Mouse (Mus musculus) embryonic fibroblast, embryonic 13.5 days (primary cell): ENCODE data around the gene Lrsam1. TPM values are rescaled to one million over a fixed set of nuclear protein-coding genes. Genes with fewer than 3 reads are reported as not detected.
A peak's percentile ranks its signal among the peaks of the same experiment; 100 is the strongest.

Experiments
- H3K27ac ChIP-seq: 2 replicates; pipeline ENCODE4 v1.5.1; 2012; ENCODE audit warnings: low read length, control low read depth, inconsistent platforms; ENCODE audit not compliant: insufficient read depth
- H3K4me1 ChIP-seq: 2 replicates; pipeline ENCODE4 v1.6.1; 2011; ENCODE audit warnings: low read length; ENCODE audit not compliant: control insufficient read depth, insufficient read depth
- H3K4me3 ChIP-seq: 2 replicates; pipeline ENCODE4 v1.5.1; 2011; ENCODE audit warnings: mild to moderate bottlenecking, control low read depth, low read length; ENCODE audit not compliant: insufficient read depth
- CTCF ChIP-seq: IDR thresholded peaks from 2 replicates; pipeline ENCODE4 v1.5.1; 2011; ENCODE audit warnings: mild to moderate bottlenecking, control low read depth, low read length, moderate library complexity, borderline replicate concordance; ENCODE audit not compliant: insufficient read depth
- POLR2A ChIP-seq: IDR thresholded peaks from 2 replicates; pipeline ENCODE4 v1.6.1; 2011; ENCODE audit warnings: low read depth, mild to moderate bottlenecking, control low read depth, low read length, moderate library complexity
- polyA plus RNA-seq: library from polyadenylated mRNA; stranded (reverse); fragments of >200 nt; gene quantifications from 2 replicates; pipeline ENCODE4 v1.2.4, GENCODE M21; 2011; ENCODE audit warnings: low read depth; ENCODE audit not compliant: missing spikeins, insufficient read length

The Lrsam1 gene
- polyA plus RNA-seq, 1 experiment: 15.3 TPM

GRCm38 (mm10) chr2:32969326-32969725, 7.9 kb upstream of the Lrsam1 start:
- peaks cover 9% of the 10 kb centered on the region; the same call in 1 of the 2 replicates for H3K4me1 ChIP-seq
- H3K4me3 ChIP-seq: no peak overlapping the region
- TF ChIP-seq CTCF (no peak), POLR2A (no peak)
- H3K27ac ChIP-seq: no peak overlapping the region

GRCm38 (mm10) chr2:32968024-32968614, 6.7 kb upstream of the Lrsam1 start:
- H3K4me3 ChIP-seq: no peak overlapping the region
- no peak overlapping the region for H3K27ac ChIP-seq
- peaks cover 9% of the 10 kb centered on the region; the same call in 1 of the 2 replicates for H3K4me1 ChIP-seq
- TF ChIP-seq CTCF: no peak
- 0 out of 2 replicates have a peak, but pooled peaks have one; percentile 33 for TF ChIP-seq POLR2A

- Histone ChIP-seq H3K27ac (peak overlapping the region; percentile 85), H3K4me1 (peaks cover 9% of the 10 kb centered on the region; the same call in 1 of the 2 replicates), H3K4me3 (peak overlapping the region; percentile 9)
- TF ChIP-seq CTCF: no peak
- TF ChIP-seq POLR2A: peak; percentile 89
Observed at GRCm38 (mm10) chr2:32966689-32967631, 5.5 kb upstream of the Lrsam1 start.

- TF ChIP-seq CTCF: no peak
- peak; percentile 40 for TF ChIP-seq POLR2A
- H3K4me3 ChIP-seq: peak overlapping the region; percentile 9
- peak overlapping the region; percentile 85 for H3K27ac ChIP-seq
- peaks cover 9% of the 10 kb centered on the region; the same call in 1 of the 2 replicates for H3K4me1 ChIP-seq
Observed at GRCm38 (mm10) chr2:32966184-32966688, 4.8 kb upstream of the Lrsam1 start.

- Histone ChIP-seq H3K27ac (peak overlapping the region; percentile 85; the same call in 1 of the 2 replicates), H3K4me3 (no peak overlapping the region), H3K4me1 (peaks cover 9% of the 10 kb centered on the region; the same call in 1 of the 2 replicates)
- TF ChIP-seq POLR2A (peak; percentile 47), CTCF (no peak)
Observed at GRCm38 (mm10) chr2:32965511-32966183, 4.2 kb upstream of the Lrsam1 start.

GRCm38 (mm10) chr2:32964659-32965457, 3.4 kb upstream of the Lrsam1 start:
- peaks cover 9% of the 10 kb centered on the region; the same call in 1 of the 2 replicates for H3K4me1 ChIP-seq
- H3K4me3 ChIP-seq: peak overlapping the region; percentile 76
- peak overlapping the region; percentile 12; the same call in 1 of the 2 replicates for H3K27ac ChIP-seq
- TF ChIP-seq CTCF: no peak

GRCm38 (mm10) chr2:32963981-32964380, 2.6 kb upstream of the Lrsam1 start:
- Histone ChIP-seq H3K27ac (no peak overlapping the region; the same call in 1 of the 2 replicates), H3K4me3 (peak overlapping the region; percentile 76), H3K4me1 (peaks cover 9% of the 10 kb centered on the region; the same call in 1 of the 2 replicates)
- TF ChIP-seq POLR2A (no peak; the same call in 1 of the 2 replicates), CTCF (no peak)

GRCm38 (mm10) chr2:32963544-32963943, 2.1 kb upstream of the Lrsam1 start:
- H3K27ac ChIP-seq: peak overlapping the region; percentile 72; the same call in 1 of the 2 replicates
- H3K4me3 ChIP-seq: peak overlapping the region; percentile 76
- TF ChIP-seq CTCF (no peak), POLR2A (0 out of 2 replicates have a peak, but pooled peaks have one; percentile 37)
- H3K4me1 ChIP-seq: peaks cover 9% of the 10 kb centered on the region; the same call in 1 of the 2 replicates
